In the genomic region with DNA sequence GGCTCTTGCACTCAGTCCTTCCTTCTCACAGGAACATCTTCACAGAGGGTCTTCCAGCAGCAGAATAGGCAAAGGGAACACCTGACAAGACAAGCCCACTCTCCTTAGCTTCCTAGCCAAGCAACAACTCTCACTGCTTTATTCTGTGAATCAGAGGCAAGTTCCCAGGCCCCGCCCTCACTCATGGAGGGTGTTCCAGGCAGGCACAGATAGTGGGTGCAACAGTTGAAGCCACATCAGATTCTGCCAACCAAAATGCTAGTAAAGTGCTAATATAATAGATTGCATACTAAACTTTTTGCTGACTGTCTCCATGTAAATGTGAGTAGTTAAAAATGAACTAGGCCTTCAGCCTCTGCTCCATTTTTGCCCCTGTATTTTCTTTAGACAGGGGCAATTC, we compare ENCODE assay signal across 19 mouse cellular contexts.
DNase-seq lines count a peak whose midpoint lies in the region; ATAC-seq lines count a peak whose summit lies in the region.
"Had no signal": no experiment of that assay in that cellular context is flagged by ENCODE, and none has a peak within 500 bp of the region (broad histone marks: within the 10 kb centered on the region; RNA-seq: fewer than 3 reads in every experiment).

No protein-coding gene starts in this region.

- H3K27me3 ChIP-seq in liver, embryonic 11.5 days (replicated peaks; ENCODE audit: control insufficient read depth, insufficient read depth, low read length): no peaks in the 10 kb centered on the region
- H3K27me3 ChIP-seq in forebrain, embryonic 10.5 days (ENCODE audit: poor library complexity, severe bottlenecking): no peaks in the 10 kb centered on the region
- H3K27me3 ChIP-seq: embryonic facial prominence, embryonic 12.5 days; forebrain, embryonic 12.5 days; Patski had no signal

- H3K9ac ChIP-seq in liver, embryonic 11.5 days (ENCODE audit: low read depth, low read length): no peak overlapping the region
- H3K9ac ChIP-seq: embryonic facial prominence, embryonic 12.5 days; forebrain, embryonic 12.5 days had no signal

- no peaks in the 10 kb centered on the region for H3K9me3 ChIP-seq in liver, embryonic 11.5 days (ENCODE audit: control insufficient read depth, low read length)
- no peaks in the 10 kb centered on the region for H3K9me3 ChIP-seq in forebrain, embryonic 10.5 days
- H3K9me3 ChIP-seq: embryonic facial prominence, embryonic 10.5 days; embryonic facial prominence, embryonic 12.5 days; forebrain, embryonic 12.5 days had no signal

- WGBS in liver, embryonic 11.5 days: 96% methylated on average over 1 of the region's 1 CpGs
- WGBS in forebrain, embryonic 10.5 days: 89% methylated on average over 1 of the region's 1 CpGs

- no peak overlapping the region for H3K27ac ChIP-seq in liver, embryonic 11.5 days (ENCODE audit: low read depth, low read length)
- H3K27ac ChIP-seq in forebrain, embryonic 10.5 days: no peak overlapping the region
- H3K27ac ChIP-seq: embryonic facial prominence, embryonic 10.5 days; embryonic facial prominence, embryonic 12.5 days; forebrain, embryonic 12.5 days had no signal

- no peaks in the 10 kb centered on the region for H3K36me3 ChIP-seq in liver, embryonic 11.5 days (ENCODE audit: control insufficient read depth, insufficient read depth, low read length)
- no peaks in the 10 kb centered on the region for H3K36me3 ChIP-seq in forebrain, embryonic 10.5 days (replicated peaks)
- H3K36me3 ChIP-seq: embryonic facial prominence, embryonic 10.5 days; embryonic facial prominence, embryonic 12.5 days; forebrain, embryonic 12.5 days had no signal

- H3K4me3 ChIP-seq in liver, embryonic 11.5 days (ENCODE audit: low read depth, low read length): no peak overlapping the region
- no peak overlapping the region for H3K4me3 ChIP-seq in forebrain, embryonic 10.5 days
- H3K4me3 ChIP-seq: embryonic facial prominence, embryonic 10.5 days; embryonic facial prominence, embryonic 12.5 days; forebrain, embryonic 12.5 days had no signal

- no peaks in the 10 kb centered on the region for H3K4me1 ChIP-seq in liver, embryonic 11.5 days (replicated peaks; ENCODE audit: control insufficient read depth, insufficient read depth, low read length)
- H3K4me1 ChIP-seq in forebrain, embryonic 10.5 days: no peaks in the 10 kb centered on the region
- H3K4me1 ChIP-seq: embryonic facial prominence, embryonic 10.5 days; embryonic facial prominence, embryonic 12.5 days; forebrain, embryonic 12.5 days had no signal

- ATAC-seq in liver, embryonic 11.5 days (replicated peaks; ENCODE audit: low FRiP score): no peak
- ATAC-seq in megakaryocyte progenitor cell, adult 5-6 weeks (replicated peaks; ENCODE audit: poor library complexity): peak; percentile 91
- ATAC-seq: activated CD4-positive, CD25-positive, alpha-beta regulatory T cell, adult 4 months; forebrain, embryonic 14.5 days; forebrain, embryonic 16.5 days; Patski had no signal

- H3K4me2 ChIP-seq in liver, embryonic 11.5 days: no peak overlapping the region
- H3K4me2 ChIP-seq: embryonic facial prominence, embryonic 12.5 days; forebrain, embryonic 12.5 days had no signal

- DNase-seq in liver: peak; percentile 11
- no peak for DNase-seq in liver, embryonic 11.5 days (ENCODE audit: low spot score)
- no peak for DNase-seq in forebrain, embryonic 10.5 days (ENCODE audit: extremely low spot score, low spot score)
- DNase-seq in gastrocnemius, adult 18-20 months (ENCODE audit: low spot score): no peak
- DNase-seq: adrenal gland, postnatal 10 days; adrenal gland, postnatal 36 days; cerebellum, adult 11-12 months; cerebellum, adult 2 months; cerebellum, adult 9-10 months; cerebellum, postnatal 10 days; cerebellum, postnatal 25 days had no signal
